Mouse (Mus musculus) liver, postnatal 0 days (tissue): ENCODE results near the gene Cpeb3.

Source experiments
- CTCF ChIP-seq: sonication (generic); IDR thresholded peaks from 2 replicates; pipeline ENCODE4 v1.5.1; 2016; ENCODE audit warnings: antibody characterized with exemption, low read depth
- EP300 ChIP-seq: IDR thresholded peaks from 2 replicates; pipeline ENCODE4 v1.6.1; 2016; ENCODE audit warnings: antibody characterized with exemption, low read depth, mild to moderate bottlenecking

GRCm38 (mm10) chr19:37075690-37076089, 132.7 kb downstream of the Cpeb3 start:
- no peak for TF ChIP-seq CTCF
- no peak for TF ChIP-seq EP300
